Mouse (Mus musculus): Measurements from ENCODE around the gene Phc1. TPM values are rescaled to one million over a fixed set of nuclear protein-coding genes. Genes with fewer than 3 reads are reported as not detected.

Gene Phc1
- total and polyA plus RNA-seq, 2 experiments from 2014 or later = 21.1 to 73.6 TPM

DNA sequence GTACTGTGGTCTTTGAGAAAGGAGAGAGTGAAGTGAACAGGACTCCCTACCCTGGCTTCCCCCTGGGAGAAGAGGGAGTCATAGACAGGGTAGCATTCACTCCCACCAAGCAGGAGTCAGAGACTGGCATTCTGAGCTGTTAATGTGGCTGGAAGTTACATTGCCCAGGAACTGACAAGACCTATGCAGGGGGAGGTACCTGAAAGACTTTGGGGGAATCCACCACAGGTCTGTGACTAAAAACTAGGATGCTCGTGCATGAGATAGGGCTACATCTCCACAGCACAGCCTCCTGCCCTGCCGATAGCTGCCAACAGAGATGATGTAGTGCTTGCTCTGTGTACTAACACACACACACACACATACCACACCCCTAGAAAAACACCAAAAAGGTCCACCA is 56.9 kb downstream of the Phc1 start:
- H3K9me3 ChIP-seq (ENCODE audit: low read length) = no peaks in the 10 kb centered on the region
- 100% methylated on average over 2 of the region's 2 CpGs for WGBS
- ATAC-seq (no peak), DNase-seq (ENCODE audit: low spot score) (no peak)
- H3K4me2 ChIP-seq (ENCODE audit: low read depth, low read length) = no peak overlapping the region
- H3K27ac ChIP-seq = no peak overlapping the region
- no peaks in the 10 kb centered on the region for H3K36me3 ChIP-seq (ENCODE audit: insufficient read depth, low read length)
- no peaks in the 10 kb centered on the region for H3K27me3 ChIP-seq (ENCODE audit: insufficient read depth, low read length)
- H3K4me3 ChIP-seq (ENCODE audit: low read length) = no peak overlapping the region
- H3K9ac ChIP-seq (replicated peaks; ENCODE audit: low read length) = no peak overlapping the region
- H3K4me1 ChIP-seq (ENCODE audit: insufficient read depth, low read length) = no peaks in the 10 kb centered on the region
- TF ChIP-seq CTCF (IDR thresholded peaks at IDR 0.05; ENCODE audit: low read depth) = no peak

- Histone ChIP-seq H3K9me3 (ENCODE audit: low read length) (no peaks in the 10 kb centered on the region), H3K36me3 (ENCODE audit: insufficient read depth, low read length) (no peaks in the 10 kb centered on the region), H3K4me3 (ENCODE audit: low read length) (no peak within 1 kb of the TSS), H3K27me3 (ENCODE audit: insufficient read depth, low read length) (no peaks in the 10 kb centered on the region), H3K27ac (no peak within 1 kb of the TSS), H3K4me1 (ENCODE audit: insufficient read depth, low read length) (no peaks in the 10 kb centered on the region), H3K4me2 (ENCODE audit: low read depth, low read length) (no peak within 1 kb of the TSS), H3K9ac (replicated peaks; ENCODE audit: low read length) (no peak within 1 kb of the TSS)
- WGBS = 83% methylated on average over 6 of the region's 6 CpGs
- TF ChIP-seq CTCF (IDR thresholded peaks at IDR 0.05; ENCODE audit: low read depth) = no peak
- ATAC-seq (no peak), DNase-seq (ENCODE audit: low spot score) (no peak)
These were observed 57.6 kb downstream of the Phc1 start, which contains the start of gene Klrg1 for GRCm38 (mm10) chr6:122282782-122283181. TSS of gene Klrg1 (minus strand) at chr6:122282882.

GRCm38 (mm10) chr6:122276565-122276964 is 63.8 kb downstream of the Phc1 start:
- Histone ChIP-seq H3K4me1 (ENCODE audit: insufficient read depth, low read length) (no peaks in the 10 kb centered on the region), H3K36me3 (ENCODE audit: insufficient read depth, low read length) (no peaks in the 10 kb centered on the region), H3K27ac (no peak overlapping the region), H3K4me3 (ENCODE audit: low read length) (no peak overlapping the region), H3K4me2 (ENCODE audit: low read depth, low read length) (no peak overlapping the region), H3K27me3 (ENCODE audit: insufficient read depth, low read length) (no peaks in the 10 kb centered on the region), H3K9ac (replicated peaks; ENCODE audit: low read length) (no peak overlapping the region), H3K9me3 (ENCODE audit: low read length) (no peaks in the 10 kb centered on the region)
- TF ChIP-seq CTCF (IDR thresholded peaks at IDR 0.05; ENCODE audit: low read depth) = no peak
- ATAC-seq (no peak), DNase-seq (ENCODE audit: low spot score) (no peak)
- WGBS = 81% methylated on average over 7 of the region's 7 CpGs

DNA sequence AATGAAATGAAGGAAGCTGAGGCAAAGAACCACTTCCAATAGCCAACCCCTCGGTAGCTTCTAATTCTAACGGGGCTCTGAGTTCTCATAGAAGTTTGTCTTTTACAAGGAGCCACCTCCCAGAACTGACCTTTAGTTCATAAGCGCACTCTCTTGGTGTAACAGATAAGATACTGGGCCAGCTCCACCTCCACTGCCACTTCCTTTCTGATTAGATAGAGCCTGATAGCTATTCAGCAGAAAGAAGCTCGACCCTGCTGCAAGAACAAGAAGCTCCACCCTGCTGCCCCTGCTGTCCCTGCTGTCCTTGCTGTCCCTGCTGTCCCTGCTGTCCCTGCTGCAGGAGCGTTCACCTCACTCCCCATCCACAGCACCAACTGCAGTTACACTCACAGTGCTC is 65.8 kb downstream of the Phc1 start:
- no peaks in the 10 kb centered on the region for H3K4me1 ChIP-seq (ENCODE audit: insufficient read depth, low read length)
- 63% methylated on average over 5 of the region's 5 CpGs for WGBS
- H3K36me3 ChIP-seq (ENCODE audit: insufficient read depth, low read length) = no peaks in the 10 kb centered on the region
- no peak overlapping the region for H3K27ac ChIP-seq
- H3K9me3 ChIP-seq (ENCODE audit: low read length) = no peaks in the 10 kb centered on the region
- no peak overlapping the region for H3K4me3 ChIP-seq (ENCODE audit: low read length)
- no peak for TF ChIP-seq CTCF (IDR thresholded peaks at IDR 0.05; ENCODE audit: low read depth)
- ATAC-seq (no peak), DNase-seq (ENCODE audit: low spot score) (no peak)
- no peak overlapping the region for H3K9ac ChIP-seq (replicated peaks; ENCODE audit: low read length)
- H3K4me2 ChIP-seq (ENCODE audit: low read depth, low read length) = no peak overlapping the region
- H3K27me3 ChIP-seq (ENCODE audit: insufficient read depth, low read length) = no peaks in the 10 kb centered on the region

GRCm38 (mm10) chr6:122270152-122270551 is 70.2 kb downstream of the Phc1 start:
- H3K4me3 ChIP-seq (ENCODE audit: low read length) = no peak overlapping the region
- H3K36me3 ChIP-seq (ENCODE audit: insufficient read depth, low read length) = no peaks in the 10 kb centered on the region
- no peak overlapping the region for H3K4me2 ChIP-seq (ENCODE audit: low read depth, low read length)
- H3K27ac ChIP-seq = no peak overlapping the region
- no peaks in the 10 kb centered on the region for H3K9me3 ChIP-seq (ENCODE audit: low read length)
- no peak for TF ChIP-seq CTCF (IDR thresholded peaks at IDR 0.05; ENCODE audit: low read depth)
- DNase-seq (ENCODE audit: low spot score) (no peak), ATAC-seq (no peak)
- H3K27me3 ChIP-seq (ENCODE audit: insufficient read depth, low read length) = no peaks in the 10 kb centered on the region
- WGBS = 80% methylated on average over 11 of the region's 11 CpGs
- no peak overlapping the region for H3K9ac ChIP-seq (replicated peaks; ENCODE audit: low read length)
- no peaks in the 10 kb centered on the region for H3K4me1 ChIP-seq (ENCODE audit: insufficient read depth, low read length)

DNA sequence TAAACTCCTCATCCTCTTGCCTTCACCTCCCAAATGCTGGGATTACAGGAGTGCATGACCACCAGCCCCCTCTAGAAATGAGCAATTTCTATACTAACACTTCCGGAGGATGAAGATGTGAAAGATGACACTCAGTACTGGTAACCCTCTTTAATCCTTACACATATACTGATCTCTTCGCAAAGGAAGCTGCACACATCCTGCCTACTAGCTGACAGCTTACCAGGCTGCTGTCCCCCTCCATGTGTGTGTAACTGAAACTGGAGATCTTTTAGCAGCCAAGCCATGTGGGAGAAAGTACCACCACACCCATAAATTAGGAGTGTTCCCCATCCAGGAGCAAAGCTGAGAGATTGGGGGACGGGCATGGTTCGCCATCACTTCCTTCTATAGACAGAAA is 71.2 kb downstream of the Phc1 start:
- H3K4me3 ChIP-seq (ENCODE audit: low read length) = no peak overlapping the region
- H3K4me1 ChIP-seq (ENCODE audit: insufficient read depth, low read length) = no peaks in the 10 kb centered on the region
- ATAC-seq (no peak), DNase-seq (ENCODE audit: low spot score) (no peak)
- H3K4me2 ChIP-seq (ENCODE audit: low read depth, low read length) = no peak overlapping the region
- H3K9me3 ChIP-seq (ENCODE audit: low read length) = no peaks in the 10 kb centered on the region
- 87% methylated on average over 4 of the region's 4 CpGs for WGBS
- no peak for TF ChIP-seq CTCF (IDR thresholded peaks at IDR 0.05; ENCODE audit: low read depth)
- H3K9ac ChIP-seq (replicated peaks; ENCODE audit: low read length) = no peak overlapping the region
- H3K27ac ChIP-seq = no peak overlapping the region
- no peaks in the 10 kb centered on the region for H3K27me3 ChIP-seq (ENCODE audit: insufficient read depth, low read length)
- no peaks in the 10 kb centered on the region for H3K36me3 ChIP-seq (ENCODE audit: insufficient read depth, low read length)

- ATAC-seq (peak; percentile 59), DNase-seq (ENCODE audit: low spot score) (peak; percentile 87)
- Histone ChIP-seq H3K9ac (replicated peaks; ENCODE audit: low read length) (no peak overlapping the region), H3K27ac (no peak overlapping the region), H3K4me2 (ENCODE audit: low read depth, low read length) (no peak overlapping the region), H3K9me3 (ENCODE audit: low read length) (no peaks in the 10 kb centered on the region), H3K4me3 (ENCODE audit: low read length) (no peak overlapping the region), H3K27me3 (ENCODE audit: insufficient read depth, low read length) (no peaks in the 10 kb centered on the region), H3K36me3 (ENCODE audit: insufficient read depth, low read length) (no peaks in the 10 kb centered on the region), H3K4me1 (ENCODE audit: insufficient read depth, low read length) (no peaks in the 10 kb centered on the region)
- TF ChIP-seq CTCF (IDR thresholded peaks at IDR 0.05; ENCODE audit: low read depth) = no peak
- WGBS = 24% methylated on average over 3 of the region's 3 CpGs
These were observed 71.8 kb downstream of the Phc1 start for GRCm38 (mm10) chr6:122268561-122268960.

Other genes starting within 250 kb of the Phc1 start
- gene Klrg1, start 57.7 kb downstream of the Phc1 start, total RNA-seq (2014; rRNA removed) = 0.52 TPM in 1 of 2 replicates, not detected in the other
- gene Klrg1, start 57.7 kb downstream of the Phc1 start, polyA plus RNA-seq (2015; fragmentation: Nextera tagmentation; extraction: Ambion mirVana) = 0.74 and 1.3 TPM in 2 replicates
- gene M6pr, start 31.8 kb downstream of the Phc1 start, total RNA-seq (2014; rRNA removed) = 48.5 and 48.8 TPM in 2 replicates
- 46.7 and 48.5 TPM in 2 replicates for gene M6pr, start 31.8 kb downstream of the Phc1 start, polyA plus RNA-seq (2015; fragmentation: Nextera tagmentation; extraction: Ambion mirVana)
- gene Rimklb, start 158.2 kb upstream of the Phc1 start, total RNA-seq (2014; rRNA removed) = 96.6 and 113 TPM in 2 replicates
- 97.1 and 97.2 TPM in 2 replicates for gene Rimklb, start 158.2 kb upstream of the Phc1 start, polyA plus RNA-seq (2015; fragmentation: Nextera tagmentation; extraction: Ambion mirVana)
- 2.7 and 13.2 TPM in 2 replicates for gene Mfap5, start 165.3 kb upstream of the Phc1 start, total RNA-seq (2014; rRNA removed)
- gene Mfap5, start 165.3 kb upstream of the Phc1 start, polyA plus RNA-seq (2015; fragmentation: Nextera tagmentation; extraction: Ambion mirVana) = 5.0 and 5.6 TPM in 2 replicates
- gene Aicda, start 213.2 kb upstream of the Phc1 start, total RNA-seq (2014; rRNA removed) = 1.9 TPM in 1 of 2 replicates, not detected in the other
- gene Aicda, start 213.2 kb upstream of the Phc1 start, polyA plus RNA-seq (2015; fragmentation: Nextera tagmentation; extraction: Ambion mirVana) = 0.38 and 0.67 TPM in 2 replicates

Measured in hindbrain, postnatal 0 days (tissue).